Mouse (Mus musculus) midbrain, postnatal 0 days (tissue): ENCODE measurements around the gene Cd44. TPM values are rescaled to one million over a fixed set of nuclear protein-coding genes. Genes with fewer than 3 reads are reported as not detected.

Experiments used
- ATAC-seq: fragments of 200-750 bp; cut with Nextera tagmentation; 2 replicates; pipeline ENCODE4 v1.8.0; 2017; ENCODE audit warnings: moderate number of reproducible peaks, mild to moderate bottlenecking, moderate TSS enrichment, moderate library complexity; ENCODE audit not compliant: low FRiP score
- DNase-seq: peaks from one replicate; pipeline ENCODE4 v3.0.0-alpha.2; 2015; ENCODE audit warnings: low spot score
- H3K27ac ChIP-seq: fragments of 300-500 bp; sonication (generic); 2 replicates; pipeline ENCODE4 v1.5.1; 2014; ENCODE audit warnings: low read depth, mild to moderate bottlenecking, low read length, mixed read lengths
- H3K27me3 ChIP-seq: fragments of 300-500 bp; sonication (generic); 2 replicates; pipeline ENCODE4 v1.6.1; 2014; ENCODE audit warnings: low read length, control low read depth, mixed read lengths; ENCODE audit not compliant: insufficient read depth
- H3K36me3 ChIP-seq: fragments of 300-500 bp; sonication (generic); 2 replicates; pipeline ENCODE4 v1.6.1; 2014; ENCODE audit warnings: low read length, control low read depth, mixed read lengths; ENCODE audit not compliant: insufficient read depth
- H3K4me1 ChIP-seq: fragments of 300-500 bp; sonication (generic); 2 replicates; pipeline ENCODE4 v1.6.1; 2014; ENCODE audit warnings: mild to moderate bottlenecking, control low read depth, antibody characterized with exemption, low read length, mixed read lengths; ENCODE audit not compliant: insufficient read depth
- H3K4me2 ChIP-seq: fragments of 300-500 bp; sonication (generic); 2 replicates; pipeline ENCODE4 v1.6.1; 2014; ENCODE audit warnings: low read depth, mild to moderate bottlenecking, low read length, mixed read lengths; ENCODE audit not compliant: poor library complexity, severe bottlenecking
- H3K4me3 ChIP-seq: fragments of 300-500 bp; sonication (generic); 2 replicates; pipeline ENCODE4 v1.5.1; 2014; ENCODE audit warnings: low read depth, mild to moderate bottlenecking, low read length, moderate library complexity
- H3K9ac ChIP-seq: fragments of 300-500 bp; sonication (generic); replicated peaks from 2 replicates; pipeline ENCODE4 v1.6.1; 2014; ENCODE audit warnings: mild to moderate bottlenecking, low read length, moderate library complexity, mixed read lengths; ENCODE audit not compliant: poor library complexity, severe bottlenecking
- H3K9me3 ChIP-seq: fragments of 300-500 bp; sonication (generic); 2 replicates; pipeline ENCODE4 v1.6.1; 2016; ENCODE audit warnings: low read length, control low read depth
- CTCF ChIP-seq: IDR thresholded peaks from 2 replicates; pipeline ENCODE4 v1.5.1; 2016; ENCODE audit warnings: antibody characterized with exemption, mild to moderate bottlenecking
- WGBS: fragments of 180-500 bp; shearing (Covaris S2); extraction: QIAGEN DNeasy Blood & Tissue Kit; methylation state at CpG from one replicate; pipeline ENCODE4 v1.1.7; 2014; 5-methylcytosine and 5-hydroxymethylcytosine counted together
- polyA plus RNA-seq: library from polyadenylated mRNA; unstranded; fragments of >200 nt; fragmentation: Nextera tagmentation; extraction: Ambion mirVana; gene quantifications from 2 replicates; pipeline ENCODE4 v1.2.1, GENCODE M21; 2015
- total RNA-seq: library from RNA; depleted of rRNA; stranded (reverse); fragments of >200 nt; gene quantifications from 2 replicates; pipeline ENCODE4 v1.2.3, GENCODE M21; 2014

Gene Cd44
- total and polyA plus RNA-seq, 2 experiments from 2014 or later: 3.4 to 6.2 TPM

DNA sequence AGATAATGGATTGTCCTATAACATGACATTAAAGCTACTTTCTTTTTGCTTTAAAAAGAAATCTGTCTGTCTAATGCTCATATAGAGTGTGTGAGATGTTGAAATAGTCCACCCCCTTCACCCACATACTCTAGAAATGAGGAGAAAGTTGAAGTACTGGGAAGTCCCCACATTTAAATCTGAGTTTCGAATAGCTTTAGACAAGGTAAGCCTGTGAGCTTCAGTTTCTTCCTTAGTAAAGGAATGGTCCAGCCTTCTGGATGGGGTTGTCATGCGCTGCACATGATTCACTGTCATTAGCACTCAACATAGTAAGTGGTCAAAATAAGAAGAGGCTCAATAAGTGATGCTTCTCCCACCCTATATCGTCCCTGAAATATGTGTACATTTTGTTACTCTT, 48.2 kb downstream of the Cd44 start:
- Histone ChIP-seq H3K9ac (no peak overlapping the region), H3K36me3 (no peaks in the 10 kb centered on the region), H3K9me3 (no peaks in the 10 kb centered on the region), H3K4me3 (no peak overlapping the region), H3K27me3 (no peaks in the 10 kb centered on the region), H3K4me2 (no peak overlapping the region), H3K4me1 (no peaks in the 10 kb centered on the region), H3K27ac (no peak overlapping the region)
- no peak for DNase-seq
- 94% methylated on average over 3 of the region's 3 CpGs for WGBS
- TF ChIP-seq CTCF: no peak
- no peak for ATAC-seq

GRCm38 (mm10) chr2:102851936-102852477, 49.5 kb downstream of the Cd44 start:
- ATAC-seq (no peak), DNase-seq (no peak)
- H3K4me2 ChIP-seq: no peak overlapping the region
- H3K9me3 ChIP-seq: no peaks in the 10 kb centered on the region
- H3K4me3 ChIP-seq: no peak overlapping the region
- H3K36me3 ChIP-seq: no peaks in the 10 kb centered on the region
- no peak overlapping the region for H3K9ac ChIP-seq
- 80% methylated on average over 4 of the region's 4 CpGs for WGBS
- H3K27ac ChIP-seq: no peak overlapping the region
- H3K4me1 ChIP-seq: no peaks in the 10 kb centered on the region
- H3K27me3 ChIP-seq: no peaks in the 10 kb centered on the region
- TF ChIP-seq CTCF: no peak

GRCm38 (mm10) chr2:102850026-102850425, 51.4 kb downstream of the Cd44 start:
- ATAC-seq: no peak
- TF ChIP-seq CTCF: no peak
- Histone ChIP-seq H3K27ac (no peak overlapping the region), H3K27me3 (no peaks in the 10 kb centered on the region), H3K4me3 (no peak overlapping the region), H3K9ac (no peak overlapping the region), H3K4me2 (no peak overlapping the region), H3K9me3 (no peaks in the 10 kb centered on the region), H3K4me1 (no peaks in the 10 kb centered on the region), H3K36me3 (no peaks in the 10 kb centered on the region)
- no peak for DNase-seq

DNA sequence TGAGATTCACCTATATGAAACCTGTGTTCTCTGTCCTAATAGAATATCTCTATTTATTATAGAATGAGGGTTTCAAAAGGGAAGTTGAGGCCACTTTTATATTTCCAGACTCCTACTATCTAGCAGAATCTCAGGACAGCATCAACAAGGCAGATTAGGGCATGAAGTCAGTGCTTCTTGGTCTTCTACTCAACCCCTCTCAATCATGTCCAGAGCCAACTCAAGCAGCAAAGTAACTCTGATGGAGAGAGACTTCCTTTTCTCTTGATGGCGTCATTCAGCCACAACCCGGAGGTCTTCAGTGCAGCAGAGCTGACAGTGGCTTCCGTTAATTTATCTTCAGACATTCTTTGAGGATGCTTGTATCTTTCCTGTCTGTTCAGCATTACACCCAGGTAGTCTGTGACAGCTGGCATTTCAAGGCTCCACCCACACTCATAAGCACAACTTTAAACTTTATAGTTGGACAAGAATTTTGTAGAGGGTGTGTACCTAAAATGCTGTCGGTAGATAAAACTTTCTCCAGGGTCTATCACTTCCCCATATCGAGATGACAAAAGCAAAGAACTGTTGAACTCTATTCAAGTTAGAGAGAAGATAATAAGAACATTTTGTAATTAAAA, 52.5 kb downstream of the Cd44 start:
- WGBS: 92% methylated on average over 5 of the region's 5 CpGs
- no peak for TF ChIP-seq CTCF
- Histone ChIP-seq H3K4me3 (no peak overlapping the region), H3K9me3 (no peaks in the 10 kb centered on the region), H3K36me3 (no peaks in the 10 kb centered on the region), H3K4me2 (no peak overlapping the region), H3K9ac (no peak overlapping the region), H3K27ac (no peak overlapping the region), H3K27me3 (no peaks in the 10 kb centered on the region), H3K4me1 (no peaks in the 10 kb centered on the region)
- DNase-seq (no peak), ATAC-seq (no peak)

DNA sequence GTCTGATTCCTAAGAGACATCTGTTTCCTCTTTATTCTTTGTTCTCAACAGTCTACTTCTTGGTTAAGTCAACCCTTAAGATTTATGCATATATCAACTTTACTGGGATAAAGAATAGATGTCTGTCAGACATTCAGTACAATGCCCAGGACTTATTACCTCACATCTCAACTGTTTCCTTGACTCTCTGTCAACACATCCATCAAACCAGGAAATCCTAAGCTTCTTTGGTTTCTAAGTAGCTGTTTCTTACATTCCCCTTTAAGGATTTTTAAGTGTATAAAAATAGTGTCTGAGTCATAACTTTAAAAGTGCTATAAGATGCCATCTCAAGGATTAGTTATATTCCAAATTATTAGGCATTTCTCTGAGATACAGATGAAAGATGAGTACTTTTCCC, 60.2 kb downstream of the Cd44 start:
- Histone ChIP-seq H3K36me3 (no peaks in the 10 kb centered on the region), H3K4me1 (no peaks in the 10 kb centered on the region), H3K27me3 (no peaks in the 10 kb centered on the region), H3K27ac (no peak overlapping the region), H3K9ac (no peak overlapping the region), H3K4me2 (no peak overlapping the region), H3K9me3 (no peaks in the 10 kb centered on the region), H3K4me3 (no peak overlapping the region)
- no peak for TF ChIP-seq CTCF
- ATAC-seq: no peak
- DNase-seq: no peak

GRCm38 (mm10) chr2:102838179-102838578, 63.3 kb downstream of the Cd44 start:
- Histone ChIP-seq H3K9me3 (no peaks in the 10 kb centered on the region), H3K27ac (no peak overlapping the region), H3K27me3 (no peaks in the 10 kb centered on the region), H3K4me1 (no peaks in the 10 kb centered on the region), H3K9ac (no peak overlapping the region), H3K4me2 (no peak overlapping the region), H3K4me3 (no peak overlapping the region), H3K36me3 (no peaks in the 10 kb centered on the region)
- no peak for TF ChIP-seq CTCF
- 75% methylated on average over 7 of the region's 7 CpGs for WGBS
- peak; percentile 16 for DNase-seq
- ATAC-seq: no peak
